Mouse (Mus musculus) embryo, embryonic 10.5 days (tissue): Measurements from ENCODE around the gene Galnt6.

Source experiments
- DNase-seq: peaks from one replicate; pipeline ENCODE4 v3.0.0-alpha.2; 2015; ENCODE audit warnings: low spot score

Gene Galnt6

GRCm38 (mm10) chr15:100683041-100683440 is 46.1 kb downstream of the Galnt6 start:
- peak; percentile 94 for DNase-seq

GRCm38 (mm10) chr15:100681770-100682169 is 47.4 kb downstream of the Galnt6 start:
- DNase-seq = peak; percentile 66

GRCm38 (mm10) chr15:100680381-100680780 is 48.8 kb downstream of the Galnt6 start:
- no peak for DNase-seq

GRCm38 (mm10) chr15:100679005-100679404 is 50.2 kb downstream of the Galnt6 start:
- no peak for DNase-seq

- no peak for DNase-seq
These were observed 50.6 kb downstream of the Galnt6 start for GRCm38 (mm10) chr15:100678581-100678980.

- DNase-seq = no peak
These were observed 51.5 kb downstream of the Galnt6 start for GRCm38 (mm10) chr15:100677675-100678074.

- no peak for DNase-seq
These were observed 52.7 kb downstream of the Galnt6 start for GRCm38 (mm10) chr15:100676521-100676920.

GRCm38 (mm10) chr15:100675486-100675885 is 53.7 kb downstream of the Galnt6 start:
- no peak for DNase-seq

GRCm38 (mm10) chr15:100674566-100674965 is 54.6 kb downstream of the Galnt6 start:
- no peak for DNase-seq

- peak; percentile 29 for DNase-seq
These were observed 55.4 kb downstream of the Galnt6 start for GRCm38 (mm10) chr15:100673585-100674391.

- DNase-seq = no peak
These were observed 58.3 kb downstream of the Galnt6 start for GRCm38 (mm10) chr15:100670833-100671232.

GRCm38 (mm10) chr15:100670004-100670403 is 59.2 kb downstream of the Galnt6 start:
- no peak for DNase-seq

GRCm38 (mm10) chr15:100669337-100669736 is 59.8 kb downstream of the Galnt6 start, which contains the start of gene Bin2:
Bin2 (minus strand) TSS chr15:100669553.
- no peak for DNase-seq

GRCm38 (mm10) chr15:100667871-100668545 is 61.2 kb downstream of the Galnt6 start:
- no peak for DNase-seq

- no peak for DNase-seq
These were observed 61.8 kb downstream of the Galnt6 start for GRCm38 (mm10) chr15:100667420-100667819.

GRCm38 (mm10) chr15:100666851-100667250 is 62.3 kb downstream of the Galnt6 start:
- DNase-seq = no peak

- peak; percentile 49 for DNase-seq
These were observed 62.9 kb downstream of the Galnt6 start for GRCm38 (mm10) chr15:100666219-100666696.

- DNase-seq = no peak
These were observed 63.6 kb downstream of the Galnt6 start for GRCm38 (mm10) chr15:100665411-100666218.

- no peak for DNase-seq
These were observed 64.3 kb downstream of the Galnt6 start for GRCm38 (mm10) chr15:100664813-100665274.

- no peak for DNase-seq
These were observed 68.4 kb downstream of the Galnt6 start for GRCm38 (mm10) chr15:100660805-100661204.

- no peak for DNase-seq
These were observed 68.9 kb downstream of the Galnt6 start for GRCm38 (mm10) chr15:100660306-100660705.

- DNase-seq = no peak
These were observed 74.0 kb downstream of the Galnt6 start for GRCm38 (mm10) chr15:100655201-100655600.
